Mouse (Mus musculus): ENCODE results near the gene Gm3468.
"Not testable (repeated sequence)": the region's sequence is repeated elsewhere in the genome, so short reads cannot be mapped to it uniquely, and the experiment has no call there.

The Gm3468 gene

GRCm38 (mm10) chr14:6108272-6108925, at the start of gene Gm3468:
TSS of gene Gm3468 (minus strand) at chr14:6108665.
- DNase-seq: not testable (repeated sequence)

GRCm38 (mm10) chr14:6125707-6126106, 17.2 kb upstream of the Gm3468 start, which contains the start of gene Gm3476:
TSS of gene Gm3476 (minus strand) at chr14:6125807.
- not testable (repeated sequence) for DNase-seq

- DNase-seq: not testable (repeated sequence)
Observed at GRCm38 (mm10) chr14:6107500-6107899, 965 bp downstream of the Gm3468 start.

DNA sequence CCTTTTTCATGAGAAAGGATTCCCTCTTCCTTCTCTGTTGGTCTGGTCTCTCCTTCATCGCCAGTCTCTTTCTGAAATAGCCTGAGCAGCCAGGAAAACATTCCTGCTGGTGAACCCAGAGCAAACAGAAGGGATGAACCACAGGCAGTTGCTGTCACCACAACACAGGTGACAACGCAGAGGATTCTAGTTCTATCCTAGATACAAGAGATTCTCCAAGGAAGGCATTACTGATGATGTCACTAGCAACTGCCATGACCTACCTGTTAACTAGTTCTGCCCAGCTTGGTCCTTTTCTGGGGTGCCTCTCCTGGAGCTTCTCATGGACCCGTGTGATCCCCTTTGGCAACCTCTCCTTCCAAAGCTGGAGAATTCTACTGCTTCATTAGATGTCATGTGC, 14.6 kb downstream of the Gm3468 start, which contains the start of gene Gm8206:
Gm8206 (minus strand) TSS at position 101 of the 400 bp plus-strand sequence.
- not testable (repeated sequence) for DNase-seq

DNA sequence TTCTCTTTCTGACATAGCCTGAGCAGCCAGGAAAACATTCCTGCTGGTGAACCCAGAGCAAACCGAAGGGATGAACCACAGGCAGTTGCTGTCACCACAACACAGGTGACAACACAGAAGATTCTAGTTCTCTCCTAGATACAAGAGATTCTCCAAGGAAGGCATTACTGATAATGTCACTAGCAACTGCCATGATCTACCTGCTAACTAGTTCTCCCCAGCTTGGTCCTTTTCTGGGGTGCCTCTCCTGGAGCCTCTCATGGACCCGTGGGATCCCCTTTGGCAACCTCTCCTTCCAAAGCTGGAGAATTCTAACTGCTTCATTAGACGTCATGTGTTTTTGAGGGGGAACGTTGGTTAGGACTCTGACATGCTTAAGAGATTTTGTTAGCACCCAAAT, 50.3 kb downstream of the Gm3468 start, which contains the start of gene Gm6337:
Gm6337 (minus strand) TSS at position 101 of the 400 bp plus-strand sequence.
- DNase-seq: not testable (repeated sequence)
